1 mouse cellular context compared by ENCODE assay signal in genomic region chr5:24598570-24599006, GRCm38 (mm10).
TF ChIP-seq lines count a peak whose summit lies in the region.

No protein-coding gene starts in this region.

TF ChIP-seq in CH12.LX, 34 proteins besides CTCF, POLR2A, EP300 and RAD21 (continued from another document):
- TF ChIP-seq USF1 (IDR thresholded peaks at IDR 0.05; ENCODE audit: low read depth, low read length) = no peak
- TF ChIP-seq USF2 (conservative IDR thresholded peaks at IDR 0.05; ENCODE audit: low read depth, low read length) = no peak
- 0 out of 2 replicates have a peak, but pooled peaks have one; percentile 26 for TF ChIP-seq IRF4 (IDR thresholded peaks at IDR 0.05; ENCODE audit: low read depth, low read length)
- no peak for TF ChIP-seq MAZ (IDR thresholded peaks at IDR 0.05; ENCODE audit: low read depth, low read length)
- TF ChIP-seq ZC3H11A (IDR thresholded peaks at IDR 0.05; ENCODE audit: low read depth, low read length) = no peak
- TF ChIP-seq CHD2 (IDR thresholded peaks at IDR 0.05; ENCODE audit: low read length) = no peak
- TF ChIP-seq TCF12 (IDR thresholded peaks at IDR 0.05; ENCODE audit: low read depth, low read length) = no peak
- TF ChIP-seq SIN3A (IDR thresholded peaks at IDR 0.05; ENCODE audit: low read length) = no peak
- TF ChIP-seq POLR2AphosphoS2 (IDR thresholded peaks at IDR 0.05; ENCODE audit: low read depth, low read length) = no peak
- TF ChIP-seq ETS1 (conservative IDR thresholded peaks at IDR 0.05; ENCODE audit: low read depth, low read length) = no peak
- 0 out of 2 replicates have a peak, but pooled peaks have one; percentile 23 for TF ChIP-seq ELF1 (IDR thresholded peaks at IDR 0.05; ENCODE audit: low read depth, low read length)
- no peak for TF ChIP-seq JUND (conservative IDR thresholded peaks at IDR 0.05; ENCODE audit: low read depth, low read length)
- no peak for TF ChIP-seq KAT2A (IDR thresholded peaks at IDR 0.05; ENCODE audit: insufficient replicate concordance, low read length)
- TF ChIP-seq ZKSCAN1 (IDR thresholded peaks at IDR 0.05; ENCODE audit: borderline replicate concordance, low read depth, low read length) = no peak
- no peak for TF ChIP-seq JUN (IDR thresholded peaks at IDR 0.05; ENCODE audit: insufficient read depth, low read depth, low read length)
- no peak for TF ChIP-seq GABPA (IDR thresholded peaks at IDR 0.05; ENCODE audit: insufficient replicate concordance, low read depth, low read length)
- no peak for TF ChIP-seq MAFK (IDR thresholded peaks at IDR 0.05; ENCODE audit: insufficient replicate concordance, low read length)
- no peak for TF ChIP-seq CHD1 (IDR thresholded peaks at IDR 0.05; ENCODE audit: low read depth, low read length)
- TF ChIP-seq NELFE (IDR thresholded peaks at IDR 0.05; ENCODE audit: low read depth, low read length) = no peak
- no peak for TF ChIP-seq ZMIZ1 (IDR thresholded peaks at IDR 0.05; ENCODE audit: low read depth, low read length)
- TF ChIP-seq BHLHE40 (IDR thresholded peaks at IDR 0.05; ENCODE audit: low read depth, low read length) = peak; percentile 20; the same call in 1 of the 2 replicates
- TF ChIP-seq ZNF384 (IDR thresholded peaks at IDR 0.05; ENCODE audit: low read depth, low read length) = no peak
- no peak for TF ChIP-seq RCOR1 (conservative IDR thresholded peaks at IDR 0.05; ENCODE audit: low read depth, low read length)
- TF ChIP-seq NRF1 (IDR thresholded peaks at IDR 0.05; ENCODE audit: low read depth, low read length) = no peak
- TF ChIP-seq UBTF (IDR thresholded peaks at IDR 0.05; ENCODE audit: low read depth, low read length) = no peak
- no peak for TF ChIP-seq E2F4 (IDR thresholded peaks at IDR 0.05; ENCODE audit: insufficient replicate concordance, low read depth, low read length)
- TF ChIP-seq TBP (conservative IDR thresholded peaks at IDR 0.05; ENCODE audit: low read depth, low read length) = no peak
- no peak for TF ChIP-seq HCFC1 (IDR thresholded peaks at IDR 0.05; ENCODE audit: low read depth, low read length)
- no peak for TF ChIP-seq MYC (IDR thresholded peaks at IDR 0.05; ENCODE audit: low read depth, low read length)
- TF ChIP-seq MEF2A (IDR thresholded peaks at IDR 0.05; ENCODE audit: borderline replicate concordance, low read depth, low read length) = no peak
- peak; percentile 34 for TF ChIP-seq SMC3 (IDR thresholded peaks at IDR 0.05; ENCODE audit: low read depth, low read length)
